Mouse (Mus musculus) retina, adult 2 months (tissue): ENCODE results near the gene 1700029J07Rik.

Source experiments
- DNase-seq: peaks from one replicate; pipeline ENCODE4 v3.0.0-alpha.2; 2012; ENCODE audit warnings: low read depth, low spot score

The 1700029J07Rik gene

DNA sequence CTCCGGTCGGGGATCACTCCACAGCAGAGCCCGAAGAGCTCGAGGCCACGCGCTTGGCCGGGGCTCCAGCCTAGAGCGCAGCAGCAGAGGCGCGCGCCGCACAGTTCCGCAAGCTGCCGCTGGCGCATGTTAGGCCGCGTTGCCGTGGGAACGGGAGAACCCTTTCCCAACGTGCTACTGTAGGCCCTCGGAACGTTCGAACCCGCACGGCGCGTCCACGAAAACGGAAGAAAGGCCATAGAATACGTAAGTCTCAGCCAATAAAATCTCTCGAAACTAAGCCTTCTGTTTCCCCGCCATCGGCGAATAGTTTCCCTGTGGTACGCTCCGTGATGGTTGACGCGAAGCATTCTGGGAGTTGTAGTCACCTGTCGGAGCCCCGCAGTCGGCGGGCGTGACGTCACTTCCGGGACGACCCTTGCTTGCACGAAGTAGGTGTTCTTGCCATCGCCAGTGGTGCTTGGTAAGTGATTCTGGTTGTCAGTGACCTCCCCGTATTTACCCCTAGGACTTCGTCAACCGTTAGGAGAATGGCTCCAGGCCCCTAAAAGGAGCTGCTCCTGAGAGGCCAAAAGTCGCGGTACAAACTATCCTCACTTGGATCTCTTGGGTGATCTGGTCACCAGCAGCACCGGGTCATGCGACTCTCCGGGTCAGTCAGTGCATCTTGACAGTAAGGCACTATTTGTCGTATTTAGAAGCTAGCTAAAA, at the start of gene 1700029J07Rik, which contains the start of gene Ufsp2:
TSS of gene 1700029J07Rik (minus strand) at position 127 of the 711 bp plus-strand sequence.
TSS of gene Ufsp2 (plus strand) at position 403 of the 711 bp plus-strand sequence.
- DNase-seq = peak; percentile 95

DNA sequence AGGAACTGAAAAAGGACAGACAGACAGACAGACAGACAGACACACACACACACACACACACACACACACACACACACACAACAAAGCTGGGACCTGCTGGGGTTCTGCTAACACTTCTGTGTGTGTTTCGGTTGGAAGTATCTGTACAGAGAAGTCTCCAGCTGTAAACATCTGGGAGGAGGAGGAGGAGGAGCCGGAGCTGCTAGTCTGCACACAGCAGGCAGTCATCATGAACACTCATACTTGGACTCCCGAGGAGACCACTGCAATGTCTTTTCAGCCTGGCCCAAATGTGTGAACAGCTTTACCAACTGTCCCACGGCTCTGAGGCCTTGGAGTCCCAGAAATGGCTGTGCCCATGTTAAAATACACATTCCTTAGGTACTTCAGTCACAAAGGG, 49.3 kb upstream of the 1700029J07Rik start:
- DNase-seq = no peak

DNA sequence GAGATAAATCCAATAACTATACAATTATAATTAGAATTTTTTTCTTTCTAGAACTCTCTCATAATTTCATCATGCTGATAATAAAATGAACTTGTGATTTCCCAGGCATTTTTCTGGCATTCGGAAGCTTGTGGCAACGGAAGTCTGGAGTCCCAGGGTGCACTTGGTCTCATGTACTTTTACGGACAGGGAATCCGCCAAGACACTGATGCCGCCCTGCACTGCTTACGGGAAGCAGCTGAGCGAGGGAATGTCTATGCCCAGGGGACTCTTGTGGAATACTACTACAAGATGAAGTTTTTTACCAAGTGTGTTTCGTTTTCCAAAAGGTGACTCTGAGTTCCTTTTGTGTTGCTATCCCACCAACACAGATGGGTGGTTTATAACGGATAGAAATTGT, 47.7 kb upstream of the 1700029J07Rik start:
- no peak for DNase-seq

DNA sequence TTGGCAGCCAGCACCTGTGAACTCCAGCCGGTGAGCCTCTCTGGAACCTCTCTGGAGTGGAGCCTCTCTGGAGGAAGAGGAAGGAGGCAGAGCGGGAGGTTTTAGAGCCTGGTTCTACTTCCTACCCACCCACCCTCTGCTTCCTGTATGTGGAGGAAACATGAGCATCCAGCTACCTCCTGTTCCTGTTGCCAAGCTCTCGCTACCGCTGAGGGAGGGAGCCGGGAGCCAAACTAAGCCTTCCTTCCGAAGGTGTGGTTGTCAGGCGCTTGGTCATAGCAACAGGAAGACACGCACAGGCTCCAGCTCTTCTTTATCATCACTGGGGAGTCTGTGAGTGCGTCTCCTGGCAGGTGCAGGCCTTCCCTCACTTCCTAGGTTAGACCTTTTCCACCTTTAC, 47.2 kb upstream of the 1700029J07Rik start:
- DNase-seq = no peak

DNA sequence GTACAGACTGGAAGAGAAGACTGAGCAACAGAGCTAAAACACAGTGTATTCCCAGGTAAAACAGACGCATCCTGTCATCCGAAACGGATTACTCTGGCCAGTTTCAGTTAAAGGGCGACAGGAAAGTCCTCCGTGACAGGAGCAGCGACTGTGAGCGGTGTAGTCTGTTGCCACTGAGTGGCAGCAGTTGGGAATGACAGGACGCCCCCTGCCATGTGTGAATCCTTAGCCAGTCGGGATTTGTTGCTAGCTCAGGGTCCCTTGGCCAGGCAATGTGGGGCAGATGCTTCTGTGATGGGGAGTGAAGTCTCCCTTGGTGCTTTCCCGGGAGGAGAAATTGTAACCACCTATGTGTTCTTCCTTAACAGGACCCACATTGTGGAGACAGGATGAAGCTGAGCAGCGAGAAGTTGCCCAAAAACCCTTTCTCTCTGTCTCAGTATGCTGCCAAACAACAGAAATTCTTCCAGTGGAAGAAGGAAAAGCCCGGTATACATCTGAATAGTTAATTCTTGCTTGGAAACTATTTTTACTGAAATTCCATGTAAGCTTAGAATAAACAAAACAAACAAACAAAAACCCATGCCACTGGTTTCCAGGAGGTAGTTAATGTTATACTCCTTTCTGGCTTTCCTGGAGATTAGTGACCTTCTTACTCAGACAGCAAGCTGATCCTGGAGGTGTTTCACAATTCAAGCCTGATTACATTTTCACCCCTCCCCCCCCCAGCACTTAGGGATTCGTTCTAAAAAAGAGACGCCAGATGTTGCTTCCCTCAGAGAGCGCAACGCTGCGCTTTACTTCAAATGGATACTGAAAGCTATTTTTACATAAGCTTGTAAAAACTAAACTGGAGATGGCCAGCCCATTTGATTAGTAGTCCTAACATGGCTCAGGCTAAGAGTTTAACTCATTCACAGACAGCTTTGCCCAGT, 36.0 kb upstream of the 1700029J07Rik start:
- DNase-seq = peak; percentile 56

DNA sequence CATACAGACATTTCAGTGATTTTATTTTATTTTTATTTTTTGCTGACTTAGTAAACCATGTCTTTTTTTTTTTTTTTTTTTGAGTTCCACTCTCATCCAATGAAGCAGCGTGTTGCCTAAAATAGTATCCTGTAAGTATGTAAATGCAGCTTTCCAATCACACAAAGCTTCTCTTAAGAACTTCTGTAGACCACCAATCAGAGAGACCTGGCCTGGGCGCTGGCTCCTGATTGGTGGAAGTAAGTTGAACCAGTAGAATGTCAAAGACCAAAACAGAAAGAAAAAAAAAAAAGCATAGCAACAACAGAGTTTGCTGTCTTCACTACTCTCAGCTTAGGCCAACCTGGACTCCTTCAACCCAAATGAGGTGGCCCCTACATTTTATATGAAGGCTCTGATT, 35.3 kb upstream of the 1700029J07Rik start:
- no peak for DNase-seq

DNA sequence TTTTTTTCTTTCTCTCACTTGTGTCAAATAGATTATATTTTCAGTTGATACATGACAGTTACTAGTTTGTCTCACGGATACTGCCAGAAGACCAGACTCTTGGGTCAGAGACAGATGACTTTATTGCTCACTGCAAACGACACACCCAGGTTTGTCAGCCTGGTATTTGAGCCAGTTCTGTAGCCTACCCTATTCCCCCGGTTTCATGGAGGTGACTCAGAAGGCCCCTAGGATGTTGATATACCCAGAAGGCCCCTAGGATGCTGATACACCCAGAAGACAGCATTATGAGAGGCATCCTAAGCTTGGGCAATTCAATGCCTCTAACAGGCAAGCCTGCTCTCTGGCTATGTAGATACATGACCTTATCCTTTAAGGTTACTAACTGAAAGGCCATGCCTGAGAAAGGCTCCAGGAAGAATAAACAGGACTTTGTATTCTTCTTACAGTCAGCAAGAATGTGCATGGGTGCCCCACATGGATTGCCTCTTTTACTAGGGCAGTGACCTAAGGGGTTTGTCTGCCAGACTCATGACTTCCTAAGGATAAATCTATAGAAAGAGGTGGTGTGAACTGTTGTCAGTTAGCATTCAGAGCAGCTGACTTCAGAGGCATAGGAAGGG, 32.1 kb upstream of the 1700029J07Rik start:
- no peak for DNase-seq

DNA sequence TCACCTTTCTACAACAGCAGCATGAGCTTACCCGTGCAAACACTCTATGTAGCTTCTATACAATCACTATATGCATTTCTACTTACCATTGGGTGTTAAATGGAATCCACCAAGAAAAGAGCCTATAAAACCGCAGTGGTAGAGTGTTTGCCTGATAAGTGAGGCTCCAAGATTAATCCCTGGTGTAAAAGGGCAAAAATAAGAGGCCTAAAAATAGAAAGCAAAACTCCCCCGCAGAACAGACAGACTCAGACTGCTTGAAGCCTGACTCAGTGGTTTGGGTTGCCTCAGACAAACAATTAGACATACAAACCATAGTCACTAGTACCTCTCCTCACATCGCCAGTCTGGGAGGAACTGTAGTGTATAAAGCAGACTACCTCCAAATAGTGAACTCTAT, 30.5 kb upstream of the 1700029J07Rik start, which contains the start of gene Ankrd37:
TSS of gene Ankrd37 (minus strand) at position 112 of the 400 bp plus-strand sequence.
- DNase-seq = no peak

DNA sequence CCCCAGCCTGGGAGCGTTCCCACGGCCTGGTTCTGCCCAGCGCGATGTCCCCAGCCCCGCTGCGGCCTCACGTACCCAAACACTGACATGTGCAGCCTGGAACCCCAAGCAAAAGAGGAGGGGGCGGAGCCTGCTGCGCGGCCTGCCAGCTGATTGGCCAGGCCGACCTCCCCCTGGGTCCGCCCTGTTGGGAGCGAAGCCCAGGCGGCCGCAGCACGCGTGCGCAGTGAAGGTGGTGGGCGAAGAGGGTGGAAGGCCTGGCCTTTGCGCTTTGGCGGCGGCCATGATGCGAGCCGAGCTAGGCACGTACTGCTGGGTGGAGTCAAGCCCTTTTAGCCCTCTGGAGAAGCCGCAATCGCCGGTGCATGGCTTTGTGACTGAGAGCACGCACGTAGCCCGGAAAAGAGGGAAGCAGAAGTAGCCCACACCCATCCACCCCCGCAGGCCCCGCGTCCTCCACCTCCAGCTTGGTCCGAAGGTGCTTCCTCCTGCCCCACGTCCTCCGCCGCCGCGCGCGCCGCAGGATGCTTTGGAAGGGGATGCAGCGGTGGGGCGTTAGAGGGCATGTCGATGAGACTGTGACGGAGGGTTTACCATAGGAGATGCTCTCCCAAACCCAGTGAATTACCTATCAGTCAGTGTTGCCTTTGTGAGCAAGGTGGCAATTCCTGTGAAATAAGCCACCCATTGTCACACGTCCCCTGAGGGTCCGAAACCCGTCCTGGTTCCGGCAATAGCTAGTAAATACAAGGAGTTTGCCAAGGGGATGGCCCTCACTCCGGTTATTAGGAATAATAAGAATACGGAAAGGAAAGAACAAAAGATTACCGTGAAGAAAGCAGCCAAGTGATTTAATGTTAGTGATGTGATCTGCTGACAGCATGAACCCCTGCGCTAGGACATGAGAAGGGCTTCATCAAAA, 25.0 kb upstream of the 1700029J07Rik start:
- peak; percentile 99 for DNase-seq

DNA sequence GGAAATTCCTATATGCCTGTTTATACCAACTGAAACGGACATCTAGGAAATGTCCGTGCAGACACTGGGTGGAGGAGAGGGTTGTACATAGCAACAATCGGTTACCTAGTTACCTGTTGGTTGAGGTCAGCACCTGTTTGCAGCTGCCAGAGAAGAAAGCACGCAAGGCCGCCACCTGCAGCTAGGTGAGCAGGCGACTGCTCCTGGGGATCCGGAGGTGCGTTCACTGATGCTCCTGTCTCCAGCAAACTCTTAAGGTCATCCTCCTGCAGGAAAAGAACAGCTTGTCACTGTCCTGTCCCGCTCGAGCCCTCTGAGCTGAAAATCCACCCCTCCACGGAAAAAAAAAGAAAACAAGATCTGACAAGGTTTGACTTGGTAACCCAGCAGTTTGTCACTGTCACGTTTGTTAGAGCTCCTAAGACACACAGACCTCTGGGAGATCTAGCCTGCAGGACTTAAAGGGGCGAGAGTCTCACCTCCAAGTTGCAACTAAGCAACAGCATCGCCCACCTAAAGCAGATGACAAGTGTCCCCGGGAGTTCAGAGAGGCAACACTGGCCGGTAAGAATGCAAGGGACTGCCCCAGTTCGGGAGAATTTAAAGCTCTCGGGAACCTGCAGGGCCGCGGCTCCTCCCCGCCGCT, 24.2 kb upstream of the 1700029J07Rik start, which contains the start of gene Lrp2bp:
TSS of gene Lrp2bp (plus strand) at position 166 of the 646 bp plus-strand sequence.
- peak; percentile 34 for DNase-seq

DNA sequence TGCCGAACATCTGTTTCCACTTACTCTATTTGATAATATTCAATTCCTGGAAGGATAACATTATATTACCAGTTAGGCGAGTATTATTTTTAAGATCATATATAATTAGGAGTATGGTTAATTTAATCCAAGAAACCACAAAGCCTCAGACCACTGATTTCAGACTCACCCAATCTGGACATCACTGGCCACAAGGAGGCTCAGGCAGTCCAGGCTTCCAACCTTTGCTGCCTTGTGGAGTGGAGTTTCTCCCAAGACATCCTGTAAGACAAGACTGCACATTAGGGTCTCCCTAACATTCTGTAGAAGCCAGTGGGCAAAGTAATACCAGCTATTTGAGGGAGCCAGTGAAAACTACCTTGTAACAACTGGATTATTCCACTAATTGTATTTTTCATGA, 23.2 kb upstream of the 1700029J07Rik start:
- no peak for DNase-seq

DNA sequence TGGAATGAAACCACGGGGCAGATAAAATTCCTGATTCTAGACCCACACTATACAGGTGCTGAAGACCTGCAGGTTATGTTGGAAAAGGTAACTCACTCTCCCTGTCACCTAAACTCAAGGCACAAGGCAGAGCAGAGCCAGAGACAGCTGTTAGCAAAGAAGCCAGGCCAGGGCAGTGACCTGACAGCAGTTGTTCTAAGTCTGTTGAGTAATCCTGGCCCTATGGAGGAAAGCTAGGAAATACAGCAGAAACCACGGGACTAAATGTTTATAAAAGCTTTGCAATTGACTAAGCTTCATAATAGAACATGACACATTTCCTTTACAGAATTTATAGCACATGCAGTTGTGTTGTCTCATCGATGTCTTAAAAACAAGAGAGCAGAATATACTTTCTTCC, 20.5 kb upstream of the 1700029J07Rik start:
- DNase-seq = no peak

DNA sequence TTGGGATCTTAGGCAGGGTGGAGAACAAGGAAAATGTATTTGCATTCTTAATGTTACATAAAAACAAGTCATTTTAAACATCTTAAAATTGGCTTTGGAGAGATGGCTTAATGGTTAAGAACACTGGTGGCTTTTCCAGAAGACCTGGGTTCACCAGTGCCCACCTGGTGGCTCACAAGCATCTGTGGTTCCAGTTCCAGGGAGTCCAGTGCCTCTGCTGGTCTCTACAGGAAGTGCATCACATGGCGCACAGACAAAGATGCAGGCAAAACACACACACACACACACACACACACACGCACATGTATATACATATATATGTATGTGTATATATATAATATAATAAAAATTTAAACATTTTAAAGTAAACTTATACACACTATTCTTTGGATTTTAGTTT, 19.1 kb upstream of the 1700029J07Rik start:
- DNase-seq = no peak

DNA sequence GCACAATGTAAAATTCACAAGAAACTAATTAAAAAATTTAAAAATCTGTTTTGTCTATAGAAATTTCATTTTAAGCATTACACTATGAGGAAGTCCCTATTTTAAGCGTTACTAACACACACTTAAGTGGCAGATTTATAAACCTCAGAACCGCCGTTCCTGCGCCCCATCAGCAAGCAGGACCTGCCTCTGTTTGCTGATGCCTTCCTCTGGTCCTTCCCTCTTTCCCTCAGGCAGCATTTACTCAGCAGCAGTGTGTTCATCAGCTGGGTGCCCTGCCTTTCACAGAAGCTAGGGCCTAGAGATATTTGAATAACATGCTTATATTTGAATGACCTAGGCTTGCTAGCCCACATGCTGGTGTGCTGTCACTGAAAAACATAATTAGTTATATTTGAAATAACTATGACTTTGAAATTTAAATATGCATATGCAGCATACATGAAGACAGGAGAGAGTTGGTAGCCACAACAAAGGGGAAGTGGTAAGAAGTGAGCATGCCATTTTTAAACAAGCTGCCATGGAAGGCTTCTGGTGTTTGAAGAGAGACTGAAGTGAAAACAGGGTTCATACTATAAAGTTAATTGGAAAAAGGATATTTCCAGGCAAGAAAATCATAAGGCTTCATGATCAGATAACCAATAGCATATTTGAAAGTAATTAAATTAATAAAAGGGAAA, 15.7 kb upstream of the 1700029J07Rik start:
- no peak for DNase-seq

DNA sequence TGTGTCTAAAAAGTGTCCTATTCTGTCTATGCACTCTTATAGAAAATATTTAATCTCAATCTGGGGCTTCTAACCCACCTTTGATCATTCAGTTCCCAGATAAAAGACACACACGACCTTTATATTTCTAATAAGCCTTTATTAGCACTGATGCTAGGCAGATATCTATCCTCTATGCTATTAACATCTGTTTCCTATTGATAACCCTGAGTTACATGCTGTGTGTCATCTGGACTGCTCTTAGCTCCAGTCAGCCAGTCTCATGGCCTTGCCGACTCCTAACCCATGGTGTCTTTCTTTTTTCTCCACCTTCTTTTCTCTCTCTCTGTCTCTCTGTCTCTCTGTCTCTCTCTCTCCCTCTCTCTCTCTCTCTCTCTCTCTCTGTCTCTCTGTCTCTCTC, 13.1 kb upstream of the 1700029J07Rik start:
- DNase-seq = no peak

DNA sequence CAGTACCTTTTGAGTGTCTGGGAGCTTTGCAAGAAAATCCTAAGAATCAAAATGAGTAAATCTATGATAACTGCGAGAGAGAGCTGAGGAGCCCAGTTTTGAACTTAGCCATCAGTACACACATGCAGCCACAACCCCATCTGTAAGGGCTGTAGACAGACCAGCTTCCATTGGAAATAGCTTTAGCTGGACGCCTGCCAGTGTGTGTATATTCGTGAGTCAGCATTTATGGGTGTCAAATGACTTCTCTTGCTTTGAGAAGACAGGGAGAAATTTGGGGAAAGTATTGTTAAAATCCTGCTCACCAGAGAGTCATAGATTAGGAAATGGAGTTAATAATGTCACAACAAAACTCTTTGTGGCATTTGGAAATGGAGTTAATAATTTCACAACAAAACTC, 11.6 kb upstream of the 1700029J07Rik start:
- no peak for DNase-seq

DNA sequence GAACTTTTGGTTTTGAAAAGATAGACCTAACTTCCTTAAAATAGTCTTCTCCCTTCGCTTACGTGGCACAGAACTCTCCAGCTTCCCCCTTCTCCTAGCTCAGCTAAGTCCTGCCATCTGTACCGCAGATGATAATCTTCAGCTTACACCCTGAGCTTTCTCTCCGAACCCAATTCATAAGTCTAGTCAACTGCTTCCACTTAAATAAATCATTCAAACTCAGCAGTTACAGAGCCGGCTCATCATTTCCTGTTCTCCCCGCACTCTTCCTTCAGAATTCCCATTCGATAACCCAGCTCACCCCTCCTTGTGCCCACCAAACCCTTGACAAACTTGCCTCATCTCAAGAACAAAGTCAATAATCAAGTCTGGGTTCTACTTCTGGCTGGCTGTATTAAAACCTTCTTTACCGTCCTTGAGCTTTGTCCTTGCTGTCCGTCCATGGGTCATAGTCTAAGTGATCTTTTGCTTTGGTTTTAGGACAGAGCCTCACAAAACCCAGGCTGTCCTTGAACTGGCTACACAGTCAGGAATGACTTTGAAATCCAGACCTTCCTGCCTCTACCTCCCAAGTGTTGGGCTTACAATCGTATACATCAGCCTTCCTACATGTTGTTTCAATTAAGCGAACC, 901 bp upstream of the 1700029J07Rik start:
- DNase-seq = no peak

DNA sequence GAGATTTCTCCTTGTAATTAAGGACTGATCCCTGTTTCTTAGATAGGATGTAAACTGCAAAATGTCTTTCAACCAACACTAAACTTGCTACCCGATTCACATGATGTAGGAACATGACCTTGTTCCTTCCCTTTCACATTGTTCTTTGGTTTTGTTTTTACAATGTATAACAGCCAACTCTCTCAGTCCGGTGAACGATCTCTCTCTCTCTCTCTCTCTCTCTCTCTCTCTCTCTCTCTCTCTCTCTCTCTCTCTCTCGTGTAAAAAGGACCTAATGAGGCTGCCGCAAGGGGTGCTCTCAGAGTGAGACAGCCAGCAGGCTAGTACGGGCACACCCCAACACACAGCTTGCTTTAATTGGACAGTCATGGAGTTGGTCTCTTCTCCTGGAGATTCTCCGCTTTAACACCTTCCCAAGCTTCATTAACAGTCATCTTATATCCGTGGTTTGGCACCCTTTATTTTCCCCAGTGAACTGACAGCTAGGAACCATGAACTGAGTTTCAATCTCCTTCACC, 1.0 kb downstream of the 1700029J07Rik start:
- DNase-seq = no peak

DNA sequence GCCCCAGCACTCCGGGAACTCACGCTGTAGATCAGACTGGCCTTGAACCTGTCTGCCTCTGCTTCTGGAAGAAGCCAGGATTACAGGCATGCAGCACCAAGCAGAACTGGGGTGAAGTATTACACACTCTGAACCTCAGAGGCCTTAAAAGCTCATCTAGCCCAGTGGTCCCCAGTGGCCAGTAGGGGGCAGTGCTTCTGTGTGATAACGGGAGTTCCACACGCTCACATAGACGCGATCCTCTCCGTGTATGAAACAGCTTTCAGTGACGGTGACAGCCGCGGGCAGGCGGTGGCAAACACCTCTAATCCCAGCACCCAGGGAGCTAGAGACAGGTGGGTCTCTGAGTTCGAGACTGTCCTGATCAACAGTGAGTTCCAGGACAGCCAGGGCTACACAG, 4.2 kb downstream of the 1700029J07Rik start:
- DNase-seq = no peak
